Mouse (Mus musculus) T-helper 17 cell (primary cell): ENCODE results near the gene Steap2.

ENCODE experiments used
- in situ Hi-C, 2 experiments: fragments of 300-600 bp; cut with MboI, MseI; formaldehyde crosslinking; loops; 1 replicate in 1 of 2; 2 replicates in 1 of 2; pipeline ENCODE4 v1.15.1; 2025; ENCODE audit warnings: high pct_unique_total_duplicates in 2 of 2

Gene Steap2

DNA sequence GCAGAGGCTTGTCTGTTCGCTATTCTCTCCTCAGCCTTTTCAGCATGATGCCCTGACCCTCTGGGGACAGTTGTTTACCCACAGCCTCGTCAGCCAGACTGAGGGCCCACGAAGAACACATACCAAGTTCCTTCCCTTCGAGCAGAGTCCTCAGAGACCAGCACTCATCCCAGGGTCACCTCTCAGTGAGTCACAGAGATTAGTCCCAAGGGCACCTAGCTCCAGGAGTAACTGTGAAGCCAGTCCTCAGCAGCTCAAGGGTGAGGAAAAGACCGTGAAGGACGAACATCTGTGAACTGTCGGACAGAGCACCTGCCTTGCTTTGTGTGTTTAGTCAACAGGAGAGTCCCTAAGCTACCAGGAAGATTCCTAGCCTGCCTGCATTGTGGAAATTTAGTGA is 25.5 kb downstream of the Steap2 start:
- in situ Hi-C loops = no loop called here

DNA sequence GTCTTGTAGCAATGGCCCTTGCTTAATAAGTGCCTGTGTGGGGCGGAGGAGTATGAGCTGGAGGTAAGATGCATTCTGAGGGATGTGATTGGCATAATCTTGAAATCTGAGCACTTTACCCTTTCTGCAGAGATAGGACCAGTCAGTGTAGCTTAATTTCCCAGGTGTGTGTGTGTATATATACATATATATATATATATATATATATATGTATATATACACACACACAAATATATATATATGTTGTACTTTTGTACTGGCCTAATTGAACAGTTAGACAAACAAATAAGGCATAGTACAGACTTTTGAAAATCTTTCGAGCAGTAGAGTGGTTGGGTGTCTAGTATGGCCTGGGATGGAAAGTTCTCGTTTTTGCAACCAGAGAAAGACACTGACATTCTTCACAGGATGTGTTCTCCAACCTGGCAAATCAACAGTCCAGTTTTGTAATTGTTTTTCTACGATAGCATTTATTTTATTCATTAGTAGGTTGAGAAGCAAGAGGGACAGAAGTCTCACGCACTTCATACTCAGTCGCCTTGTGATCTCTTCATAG is 29.9 kb downstream of the Steap2 start:
- in situ Hi-C loops = no loop called here

DNA sequence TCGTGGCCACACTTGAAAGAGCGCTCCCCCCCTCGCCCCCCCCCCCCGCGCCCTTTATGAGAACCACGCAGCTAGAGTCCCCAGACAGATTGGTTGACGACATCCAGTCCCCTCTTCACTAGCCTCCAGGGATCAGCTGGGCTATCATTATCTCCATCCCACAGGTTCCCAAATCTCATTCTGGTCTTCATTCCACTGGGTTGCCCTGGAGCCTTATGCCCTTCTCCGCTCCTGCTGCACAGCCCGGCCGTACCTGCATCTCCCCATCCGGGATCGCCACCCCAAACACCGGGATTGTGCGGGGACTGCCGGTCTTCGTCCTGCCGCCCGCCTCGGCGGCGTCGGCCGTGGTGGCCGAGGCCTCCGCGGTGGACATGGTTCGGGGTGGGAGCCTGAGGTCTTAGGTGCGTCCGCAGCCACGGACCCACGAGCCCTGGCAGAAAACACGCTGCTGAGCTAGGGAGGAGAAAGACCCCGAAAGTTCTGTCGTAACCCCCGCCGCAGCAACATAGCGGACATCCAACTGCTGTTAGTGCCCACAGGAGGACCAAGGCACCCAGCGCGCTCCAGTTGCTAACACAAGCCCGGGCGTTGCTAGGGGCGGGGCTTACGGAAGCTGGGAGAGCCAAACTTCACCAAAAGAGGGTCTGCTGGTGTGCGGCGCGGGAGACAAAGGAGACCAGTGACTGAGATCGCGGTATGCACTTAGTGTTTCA is 30.6 kb downstream of the Steap2 start, which contains the start of gene Cfap69:
Gene Cfap69, minus strand, starts transcription at position 585 of the 716 bp plus-strand sequence.
- in situ Hi-C loops = no loop called here

DNA sequence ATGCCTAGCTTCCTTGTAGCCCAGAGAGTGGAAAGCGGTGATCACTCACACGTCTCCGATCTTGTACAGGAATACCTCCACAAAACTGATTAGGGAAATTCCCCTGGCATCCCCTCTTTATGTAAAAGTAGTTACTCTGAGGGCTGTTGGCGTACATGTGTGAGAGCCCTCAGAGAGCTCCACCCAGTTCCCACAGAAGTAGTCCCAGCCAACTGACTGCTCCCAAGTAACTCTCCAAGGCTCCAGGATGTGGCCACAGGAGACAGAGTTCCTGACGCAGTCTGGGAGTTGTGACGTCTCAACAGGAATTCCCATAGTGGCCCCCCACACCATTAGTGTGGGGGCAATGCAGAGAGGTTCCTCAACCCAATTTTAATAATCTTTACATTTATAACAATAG is 31.3 kb downstream of the Steap2 start:
- in situ Hi-C loops = no loop called here

GRCm38 (mm10) chr5:5658680-5659079 is 35.7 kb downstream of the Steap2 start:
- in situ Hi-C loops = no loop called here

DNA sequence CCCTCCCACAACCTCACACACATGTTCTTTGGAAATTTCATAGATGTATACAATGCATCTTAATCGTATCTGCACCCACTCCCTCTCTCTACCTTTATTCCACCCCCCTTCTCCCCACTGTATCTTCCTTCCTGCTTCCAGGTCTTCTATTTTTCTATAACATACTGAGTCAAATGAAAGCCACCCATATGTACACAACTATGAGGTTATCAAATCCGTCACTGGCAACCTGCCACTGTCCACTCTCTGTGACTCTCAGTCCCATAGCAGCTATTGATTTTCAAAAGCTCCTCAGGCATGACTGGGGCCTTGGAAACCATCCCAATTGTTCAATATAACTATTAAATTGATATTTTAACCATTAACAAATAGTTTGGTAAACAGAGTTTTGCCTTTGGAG is 36.4 kb downstream of the Steap2 start:
- in situ Hi-C loops = no loop called here

DNA sequence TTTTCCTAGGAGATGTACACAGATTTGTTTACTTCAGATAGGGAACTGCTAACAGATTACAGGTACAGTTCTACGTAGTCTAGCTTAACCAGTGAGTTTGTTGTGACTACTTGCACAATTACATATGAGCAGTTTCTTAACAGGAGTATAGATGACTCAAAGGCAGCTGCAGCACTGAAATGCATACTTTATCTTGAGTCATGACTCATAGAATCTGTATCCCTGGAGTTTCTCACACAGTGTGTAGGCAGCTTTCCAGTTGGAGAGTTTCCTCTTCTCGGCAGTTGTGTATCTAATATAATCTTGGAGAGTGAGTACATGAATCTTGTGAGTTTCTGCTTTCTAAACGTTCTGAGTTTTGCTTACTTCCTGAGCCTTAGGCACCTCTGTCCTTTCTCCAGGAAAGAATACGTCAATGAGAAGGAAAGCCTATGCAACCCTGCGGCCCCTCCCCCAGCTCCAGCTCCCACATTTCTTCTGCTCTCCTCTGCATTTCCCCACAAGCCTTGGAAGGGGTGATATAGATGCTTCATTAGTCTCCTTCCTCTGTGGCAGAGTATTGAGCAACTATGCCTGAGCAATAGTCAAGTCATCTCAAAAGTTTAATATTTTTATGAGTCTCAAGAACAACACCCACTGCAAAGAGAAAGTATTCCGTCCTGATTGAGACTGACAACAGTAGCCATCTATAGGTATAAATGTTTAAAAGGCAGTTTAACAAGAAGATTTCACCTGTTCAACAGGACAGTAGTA is 45.4 kb downstream of the Steap2 start:
- in situ Hi-C loops = no loop called here

DNA sequence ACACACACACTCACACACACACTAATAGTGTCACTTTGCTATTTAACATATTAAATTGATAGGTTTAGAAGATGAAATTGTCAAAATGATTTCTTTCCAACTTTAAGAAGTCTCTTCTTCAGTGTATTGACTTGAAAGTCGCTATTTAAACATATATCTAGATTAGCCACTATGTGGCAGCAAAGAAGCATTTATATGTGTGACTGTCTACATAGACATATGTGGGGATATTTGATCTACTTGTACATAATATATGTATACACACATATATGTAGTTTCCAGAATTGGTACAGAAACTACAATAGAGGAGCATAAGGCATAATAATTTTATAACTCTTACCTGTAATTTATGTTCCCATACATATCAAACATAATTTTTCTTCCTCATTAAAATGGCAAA is 48.2 kb downstream of the Steap2 start:
- in situ Hi-C loops = no loop called here

DNA sequence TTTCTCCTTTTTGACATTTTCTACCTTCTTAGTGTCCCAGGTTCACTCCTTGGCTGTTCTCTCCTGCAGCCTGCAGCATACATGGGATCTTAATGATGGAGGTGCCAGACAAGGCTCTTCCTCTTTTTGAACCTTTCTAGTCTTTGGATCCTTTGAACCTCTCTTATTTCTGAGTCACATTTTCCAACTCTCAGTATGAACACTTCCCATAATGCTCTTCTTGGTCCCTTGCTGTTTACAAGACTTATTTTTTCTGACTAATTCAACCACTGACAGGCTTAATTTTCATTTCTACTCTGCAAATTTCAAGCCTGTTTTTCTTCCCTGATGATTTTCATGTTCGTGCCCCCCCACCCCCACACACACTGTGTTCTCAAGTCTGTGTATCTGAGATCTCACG is 55.9 kb downstream of the Steap2 start:
- in situ Hi-C loops = no loop called here

DNA sequence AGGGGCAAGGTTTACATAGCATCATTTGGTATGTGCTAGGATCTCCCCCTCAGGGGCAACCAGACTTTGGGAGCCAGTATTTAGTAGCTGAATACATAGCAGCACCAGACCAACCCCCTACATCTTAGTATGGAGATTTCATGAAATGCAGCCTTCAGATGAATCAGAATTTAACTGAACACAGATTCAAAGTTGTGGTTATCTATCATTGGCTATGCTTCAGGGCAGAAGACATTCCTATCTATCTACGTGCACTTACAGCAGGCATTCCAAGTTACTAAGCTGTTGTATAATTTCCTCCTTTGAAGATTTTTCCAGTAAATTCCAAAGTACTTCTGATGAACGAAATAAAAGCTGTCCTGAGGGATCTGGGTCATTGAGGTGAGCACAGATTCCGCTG is 68.9 kb downstream of the Steap2 start:
- in situ Hi-C loops = no loop called here

DNA sequence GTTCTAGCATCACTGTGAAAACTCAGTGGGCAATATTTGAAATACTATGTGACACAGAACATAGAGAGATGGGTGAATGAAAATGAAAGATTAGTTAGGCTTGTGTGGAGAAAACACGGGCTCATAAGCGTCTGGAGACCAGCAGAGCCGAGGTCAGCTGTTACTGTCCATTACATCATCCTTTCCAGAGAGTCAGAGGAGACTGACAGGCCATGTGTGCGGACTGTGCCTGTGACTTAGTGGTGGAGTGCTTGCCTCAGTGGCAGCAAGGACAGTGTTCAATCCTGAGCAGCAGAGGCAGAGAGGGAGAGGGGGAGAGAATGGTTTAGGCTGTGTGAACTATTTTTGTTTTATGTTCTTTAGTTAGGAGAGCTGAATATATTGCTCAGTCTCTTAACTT is 76.0 kb downstream of the Steap2 start:
- in situ Hi-C loops = no loop called here
